Mouse (Mus musculus) forebrain, embryonic 11.5 days (tissue): ENCODE data around the gene Trim9. TPM values are rescaled to one million over a fixed set of nuclear protein-coding genes. Genes with fewer than 3 reads are reported as not detected.

Source experiments
- ATAC-seq: fragments of 200-750 bp; cut with Nextera tagmentation; replicated peaks from 2 replicates; pipeline ENCODE4 v1.8.0; 2017; ENCODE audit warnings: moderate TSS enrichment; ENCODE audit not compliant: low FRiP score
- DNase-seq: peaks from one replicate; pipeline ENCODE4 v3.0.0-alpha.2; 2017; ENCODE audit warnings: low spot score
- H3K27ac ChIP-seq: fragments of 300-500 bp; sonication (generic); 2 replicates; pipeline ENCODE4 v1.5.1; 2014; ENCODE audit warnings: low read depth, low read length
- H3K27me3 ChIP-seq: fragments of 300-500 bp; sonication (generic); 2 replicates; pipeline ENCODE4 v1.6.1; 2014; ENCODE audit warnings: mild to moderate bottlenecking, low read length, mixed read lengths; ENCODE audit not compliant: control insufficient read depth, insufficient read depth
- H3K36me3 ChIP-seq: fragments of 300-500 bp; sonication (generic); 2 replicates; pipeline ENCODE4 v1.6.1; 2014; ENCODE audit warnings: mild to moderate bottlenecking, low read length, moderate library complexity, mixed read lengths; ENCODE audit not compliant: control insufficient read depth, insufficient read depth
- H3K4me1 ChIP-seq: fragments of 300-500 bp; sonication (generic); replicated peaks from 2 replicates; pipeline ENCODE4 v1.6.1; 2014; ENCODE audit warnings: low read length, mixed read lengths; ENCODE audit not compliant: control insufficient read depth, insufficient read depth
- H3K4me2 ChIP-seq: fragments of 300-500 bp; sonication (generic); 2 replicates; pipeline ENCODE4 v1.6.1; 2014; ENCODE audit warnings: low read depth, mild to moderate bottlenecking, low read length, moderate library complexity, mixed read lengths; ENCODE audit not compliant: severe bottlenecking
- H3K4me3 ChIP-seq: fragments of 300-500 bp; sonication (generic); 2 replicates; pipeline ENCODE4 v1.5.1; 2014; ENCODE audit warnings: low read depth, low read length
- H3K9ac ChIP-seq: fragments of 300-500 bp; sonication (generic); 2 replicates; pipeline ENCODE4 v1.6.1; 2014; ENCODE audit warnings: low read length
- H3K9me3 ChIP-seq: fragments of 300-500 bp; sonication (generic); 2 replicates; pipeline ENCODE4 v1.6.1; 2016; ENCODE audit warnings: low read length, mixed read lengths; ENCODE audit not compliant: control insufficient read depth
- WGBS: fragments of 180-500 bp; shearing (Covaris S2); extraction: QIAGEN DNeasy Blood & Tissue Kit; methylation state at CpG from one replicate; pipeline ENCODE4 v1.1.7; 2014; 5-methylcytosine and 5-hydroxymethylcytosine counted together
- polyA plus RNA-seq: library from polyadenylated mRNA; unstranded; fragments of >200 nt; fragmentation: Nextera tagmentation; extraction: Ambion mirVana; gene quantifications from 2 replicates; pipeline ENCODE4 v1.2.1, GENCODE M21; 2014

Gene Trim9
- polyA plus RNA-seq, 1 experiment from 2014 or later = 14.5 TPM

- Histone ChIP-seq H3K27ac (0 out of 2 replicates have a peak overlapping the region, but pooled peaks have one; percentile 6), H3K9me3 (no peaks in the 10 kb centered on the region), H3K9ac (no peak overlapping the region), H3K27me3 (no peaks in the 10 kb centered on the region), H3K4me2 (no peak overlapping the region), H3K36me3 (no peaks in the 10 kb centered on the region), H3K4me3 (no peak overlapping the region), H3K4me1 (peaks cover 6% of the 10 kb centered on the region; the same call in 1 of the 2 replicates)
- DNase-seq (no peak), ATAC-seq (no peak)
- 28% methylated on average over 4 of the region's 4 CpGs for WGBS
Measured at GRCm38 (mm10) chr12:70363016-70363415, 15.6 kb upstream of the Trim9 start.

- no peak overlapping the region for H3K4me2 ChIP-seq
- no peak overlapping the region for H3K9ac ChIP-seq
- DNase-seq = no peak
- H3K27me3 ChIP-seq = no peaks in the 10 kb centered on the region
- no peak overlapping the region for H3K4me3 ChIP-seq
- H3K9me3 ChIP-seq = no peaks in the 10 kb centered on the region
- no peak overlapping the region for H3K27ac ChIP-seq
- H3K4me1 ChIP-seq = no peaks in the 10 kb centered on the region
- WGBS = 85% methylated on average over 5 of the region's 5 CpGs
- no peaks in the 10 kb centered on the region for H3K36me3 ChIP-seq
- peak; percentile 39; the same call in 1 of the 2 replicates for ATAC-seq
Measured at GRCm38 (mm10) chr12:70360276-70360675, 12.9 kb upstream of the Trim9 start.

- Histone ChIP-seq H3K9me3 (no peaks in the 10 kb centered on the region), H3K4me3 (no peak overlapping the region), H3K27ac (no peak overlapping the region), H3K27me3 (no peaks in the 10 kb centered on the region), H3K4me1 (peaks cover 4% of the 10 kb centered on the region; the same call in 1 of the 2 replicates), H3K36me3 (no peaks in the 10 kb centered on the region), H3K9ac (no peak overlapping the region), H3K4me2 (no peak overlapping the region)
- DNase-seq = no peak
- no peak for ATAC-seq
- WGBS = 86% methylated on average over 13 of the region's 13 CpGs
Measured at GRCm38 (mm10) chr12:70359443-70359842, 12.0 kb upstream of the Trim9 start.

DNA sequence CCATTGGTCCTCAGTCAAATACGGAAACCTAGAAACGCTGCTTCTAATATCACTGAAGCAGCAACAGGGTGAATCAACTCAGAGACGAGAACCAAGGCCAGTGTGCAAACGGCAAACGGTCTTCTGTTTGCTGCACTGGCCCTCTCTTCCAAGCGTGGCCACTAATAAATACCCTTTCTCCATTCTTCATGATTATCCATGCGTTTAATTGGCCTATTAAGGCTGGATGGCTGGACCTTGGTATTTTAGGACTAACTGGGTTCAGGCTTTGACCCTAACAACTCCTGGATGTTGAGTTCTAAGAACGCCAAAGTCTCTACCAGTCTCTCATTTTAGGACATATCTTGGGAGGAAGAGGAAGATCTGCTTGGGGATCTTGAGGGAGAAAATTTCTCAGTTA lies 7.5 kb upstream of the Trim9 start:
- ATAC-seq (no peak), DNase-seq (no peak)
- 22% methylated on average over 8 of the region's 8 CpGs for WGBS
- Histone ChIP-seq H3K9me3 (no peaks in the 10 kb centered on the region), H3K4me2 (no peak overlapping the region), H3K4me1 (peaks cover 4% of the 10 kb centered on the region; the same call in 1 of the 2 replicates), H3K36me3 (no peaks in the 10 kb centered on the region), H3K4me3 (no peak overlapping the region), H3K9ac (no peak overlapping the region), H3K27me3 (no peaks in the 10 kb centered on the region), H3K27ac (no peak overlapping the region)

- Histone ChIP-seq H3K27me3 (peaks cover 3% of the 10 kb centered on the region; the same call in 1 of the 2 replicates), H3K4me2 (no peak overlapping the region)
- ATAC-seq = no peak
Measured at GRCm38 (mm10) chr12:70350490-70350889, 3.1 kb upstream of the Trim9 start.

DNA sequence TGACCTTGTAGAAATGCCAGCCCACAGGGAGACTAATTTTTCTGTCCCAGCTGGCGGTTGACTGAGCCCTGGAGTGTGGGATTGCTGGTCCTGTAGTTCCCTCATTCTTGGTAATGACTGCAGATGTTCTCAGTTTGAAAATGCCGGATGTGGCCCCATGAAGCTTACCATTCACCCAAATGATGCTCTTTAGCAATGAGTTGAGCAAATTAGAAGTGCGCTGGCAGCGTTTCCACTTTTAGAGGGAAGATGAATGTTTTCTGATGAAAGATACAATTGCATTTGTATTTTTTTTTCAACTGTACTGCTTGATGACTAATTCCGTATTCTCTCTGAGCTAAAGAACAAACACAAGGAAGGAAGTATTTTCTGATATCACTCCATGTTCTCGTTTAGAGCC lies 2.4 kb upstream of the Trim9 start:
- no peak for ATAC-seq
- peaks cover 6% of the 10 kb centered on the region for H3K27me3 ChIP-seq
- H3K9me3 ChIP-seq = no peaks in the 10 kb centered on the region

More at GRCm38 (mm10) chr12:70350490-70350889, 3.1 kb upstream of the Trim9 start:
- no peaks in the 10 kb centered on the region for H3K36me3 ChIP-seq
- no peak overlapping the region for H3K27ac ChIP-seq
- H3K4me1 ChIP-seq = peaks cover 13% of the 10 kb centered on the region; the same call in 1 of the 2 replicates
- no peaks in the 10 kb centered on the region for H3K9me3 ChIP-seq
- H3K4me3 ChIP-seq = no peak overlapping the region
- 79% methylated on average over 4 of the region's 4 CpGs for WGBS
- no peak for DNase-seq
- no peak overlapping the region for H3K9ac ChIP-seq

DNA sequence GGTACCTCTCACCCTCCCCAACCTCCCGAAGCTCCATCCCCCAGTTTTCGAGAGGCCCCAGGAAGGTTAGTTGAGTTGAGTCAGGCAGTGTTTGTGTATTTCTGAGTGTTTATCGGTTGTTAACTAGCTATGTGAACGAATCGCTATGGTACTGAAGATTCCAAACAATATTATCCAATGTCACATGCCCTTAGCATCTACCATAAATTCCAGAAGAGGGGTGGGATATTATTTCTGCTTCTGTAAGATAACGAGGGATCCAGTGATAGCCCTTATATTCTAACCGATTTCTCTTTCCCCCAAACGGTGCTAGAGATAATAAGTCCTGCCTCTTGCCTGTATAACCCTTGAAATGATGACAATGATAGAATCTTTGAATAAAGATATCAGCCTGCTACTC lies 612 bp upstream of the Trim9 start:
- Histone ChIP-seq H3K4me3 (peak overlapping the region; percentile 62), H3K27me3 (peaks cover 6% of the 10 kb centered on the region), H3K36me3 (no peaks in the 10 kb centered on the region), H3K4me2 (peak overlapping the region; percentile 90), H3K27ac (peak overlapping the region; percentile 84), H3K4me1 (peaks cover 9% of the 10 kb centered on the region; the same call in 1 of the 2 replicates), H3K9me3 (no peaks in the 10 kb centered on the region), H3K9ac (peak overlapping the region; percentile 83)
- WGBS = 20% methylated on average over 8 of the region's 8 CpGs
- DNase-seq (no peak), ATAC-seq (no peak)

More for the DNA sequence above, 2.4 kb upstream of the Trim9 start:
- 87% methylated on average over 6 of the region's 6 CpGs for WGBS
- Histone ChIP-seq H3K4me2 (no peak overlapping the region), H3K4me3 (no peak overlapping the region), H3K9ac (no peak overlapping the region), H3K4me1 (peaks cover 10% of the 10 kb centered on the region; the same call in 1 of the 2 replicates), H3K36me3 (no peaks in the 10 kb centered on the region), H3K27ac (no peak overlapping the region)
- DNase-seq = no peak

GRCm38 (mm10) chr12:70346139-70347026 lies 1.0 kb downstream of the Trim9 start:
- WGBS = 1% methylated on average over 60 of the region's 60 CpGs
- ATAC-seq = peak; percentile 50
- DNase-seq = peak; percentile 80
- Histone ChIP-seq H3K27ac (no peak overlapping the region), H3K4me1 (peaks cover 9% of the 10 kb centered on the region; the same call in 1 of the 2 replicates), H3K4me3 (peak overlapping the region; percentile 62), H3K4me2 (peak overlapping the region; percentile 90), H3K9me3 (no peaks in the 10 kb centered on the region), H3K36me3 (no peaks in the 10 kb centered on the region), H3K27me3 (peaks cover 6% of the 10 kb centered on the region), H3K9ac (peak overlapping the region; percentile 83)
